Mouse (Mus musculus) heart, embryonic 14.5 days (tissue): Measurements from ENCODE around the gene Ifi27l2b. TPM values are rescaled to one million over a fixed set of nuclear protein-coding genes. Genes with fewer than 3 reads are reported as not detected.

ENCODE experiments used
- ATAC-seq: fragments of 200-750 bp; cut with Nextera tagmentation; 2 replicates; pipeline ENCODE4 v1.8.0; 2017; ENCODE audit warnings: low read depth, moderate TSS enrichment; ENCODE audit not compliant: insufficient number of reproducible peaks, insufficient read depth, low FRiP score
- H3K27ac ChIP-seq, 2 experiments: fragments of 200-500 bp in 1 of 2; fragments of 300-500 bp in 1 of 2; sonication (generic) in 1 of 2; replicated peaks in 1 of 2; 2 replicates each; pipeline ENCODE4 v1.5.1; 2012 to 2014; ENCODE audit warnings: low read depth in 2 of 2, low read length in 2 of 2, control low read depth in 1 of 2, mild to moderate bottlenecking in 1 of 2, mixed read lengths in 1 of 2; ENCODE audit not compliant: control insufficient read depth in 1 of 2, insufficient read depth in 1 of 2
- H3K27me3 ChIP-seq: fragments of 300-500 bp; sonication (generic); 2 replicates; pipeline ENCODE4 v1.6.1; 2014; ENCODE audit warnings: mild to moderate bottlenecking, low read length, control low read depth; ENCODE audit not compliant: control insufficient read depth, insufficient read depth
- H3K36me3 ChIP-seq: fragments of 300-500 bp; sonication (generic); 2 replicates; pipeline ENCODE4 v1.6.1; 2014; ENCODE audit warnings: mild to moderate bottlenecking, control low read depth, low read length, mixed read lengths; ENCODE audit not compliant: control insufficient read depth, insufficient read depth
- H3K4me1 ChIP-seq, 2 experiments: fragments of 200-500 bp in 1 of 2; fragments of 300-500 bp in 1 of 2; sonication (generic) in 1 of 2; 2 replicates each; pipeline ENCODE4 v1.6.1; 2012 to 2014; ENCODE audit warnings: low read length in 2 of 2, control low read depth in 1 of 2, mixed read lengths in 1 of 2; ENCODE audit not compliant: control insufficient read depth in 2 of 2, insufficient read depth in 2 of 2
- H3K4me2 ChIP-seq: fragments of 300-500 bp; sonication (generic); 2 replicates; pipeline ENCODE4 v1.6.1; 2014; ENCODE audit warnings: mild to moderate bottlenecking, low read length
- H3K4me3 ChIP-seq, 2 experiments: fragments of 200-500 bp in 1 of 2; fragments of 300-500 bp in 1 of 2; sonication (generic) in 1 of 2; 2 replicates each; pipeline ENCODE4 v1.5.1; 2012 to 2014; ENCODE audit warnings: low read length in 2 of 2, mild to moderate bottlenecking in 2 of 2, control low read depth in 1 of 2, low read depth in 1 of 2, moderate library complexity in 1 of 2; ENCODE audit not compliant: control insufficient read depth in 1 of 2, insufficient read depth in 1 of 2
- H3K9ac ChIP-seq: fragments of 300-500 bp; sonication (generic); 2 replicates; pipeline ENCODE4 v1.6.1; 2014; ENCODE audit warnings: mild to moderate bottlenecking, low read length
- H3K9me3 ChIP-seq: fragments of 300-500 bp; sonication (generic); 2 replicates; pipeline ENCODE4 v1.6.1; 2016; ENCODE audit warnings: low read length, control low read depth; ENCODE audit not compliant: control insufficient read depth
- WGBS: fragments of 180-500 bp; shearing (Covaris S2); extraction: QIAGEN DNeasy Blood & Tissue Kit; methylation state at CpG from one replicate; pipeline ENCODE4 v1.1.7; 2014; 5-methylcytosine and 5-hydroxymethylcytosine counted together
- polyA plus RNA-seq: library from polyadenylated mRNA; unstranded; fragments of >200 nt; fragmentation: Nextera tagmentation; extraction: Ambion mirVana; gene quantifications from 2 replicates; pipeline ENCODE4 v1.2.1, GENCODE M21; 2014

Ifi27l2b gene
- polyA plus RNA-seq, 1 experiment from 2014 or later, result 0.68 TPM

- ATAC-seq, result no peak
Measured at GRCm38 (mm10) chr12:103434861-103435260, 22.2 kb downstream of the Ifi27l2b start.

GRCm38 (mm10) chr12:103433986-103434731, 22.9 kb downstream of the Ifi27l2b start, which contains the start of gene Ifi27:
Ifi27 (plus strand) TSS chr12:103434211.
- H3K36me3 ChIP-seq, result no peaks in the 10 kb centered on the region
- H3K4me3 ChIP-seq, result peak within 1 kb of the TSS; percentile 3 to 22; a peak in 2 of 4 replicates
- peak within 1 kb of the TSS; percentile 15 to 72; a peak in 3 of 4 replicates for H3K27ac ChIP-seq
- no peaks in the 10 kb centered on the region for H3K9me3 ChIP-seq
- peak within 1 kb of the TSS; percentile 51 for H3K4me2 ChIP-seq
- H3K9ac ChIP-seq, result peak within 1 kb of the TSS; percentile 34; the same call in 1 of the 2 replicates
- WGBS, result 48% methylated on average over 8 of the region's 8 CpGs
- H3K4me1 ChIP-seq, result no peaks in the 10 kb centered on the region
- H3K27me3 ChIP-seq, result no peaks in the 10 kb centered on the region
- ATAC-seq, result peak; percentile 90

More at GRCm38 (mm10) chr12:103434861-103435260, 22.2 kb downstream of the Ifi27l2b start:
- Histone ChIP-seq H3K9me3 (no peaks in the 10 kb centered on the region), H3K4me1 (no peaks in the 10 kb centered on the region), H3K36me3 (no peaks in the 10 kb centered on the region), H3K9ac (no peak overlapping the region), H3K27ac (peak overlapping the region; percentile 15 to 72; a peak in 1 of 4 replicates), H3K4me3 (peak overlapping the region in 1 of 2 experiments; percentile 22; a peak in 1 of 4 replicates), H3K4me2 (peak overlapping the region; percentile 51), H3K27me3 (no peaks in the 10 kb centered on the region)

- H3K36me3 ChIP-seq, result no peaks in the 10 kb centered on the region
- ATAC-seq, result no peak
- H3K9ac ChIP-seq, result no peak overlapping the region
Measured at GRCm38 (mm10) chr12:103433430-103433829, 23.6 kb downstream of the Ifi27l2b start.

GRCm38 (mm10) chr12:103426710-103427109, 30.3 kb downstream of the Ifi27l2b start:
- Histone ChIP-seq H3K4me2 (no peak overlapping the region), H3K4me3 (no peak overlapping the region), H3K9me3 (no peaks in the 10 kb centered on the region), H3K27me3 (no peaks in the 10 kb centered on the region), H3K4me1 (peaks cover 6 to 20% of the 10 kb centered on the region in 2 experiments), H3K9ac (no peak overlapping the region), H3K36me3 (peaks cover 23% of the 10 kb centered on the region), H3K27ac (no peak overlapping the region)
- ATAC-seq, result no peak
- WGBS, result 90% methylated on average over 7 of the region's 7 CpGs

More at GRCm38 (mm10) chr12:103433430-103433829, 23.6 kb downstream of the Ifi27l2b start:
- Histone ChIP-seq H3K9me3 (no peaks in the 10 kb centered on the region), H3K27me3 (no peaks in the 10 kb centered on the region), H3K27ac (0 out of 4 replicates have a peak overlapping the region, but pooled peaks of 1 of the 2 experiments have one; percentile 15), H3K4me1 (no peaks in the 10 kb centered on the region), H3K4me3 (no peak overlapping the region), H3K4me2 (no peak overlapping the region)
- WGBS, result 62% methylated on average over 2 of the region's 2 CpGs

GRCm38 (mm10) chr12:103425729-103426470, 31.1 kb downstream of the Ifi27l2b start, which contains the start of gene Ddx24:
Ddx24 (minus strand) TSS chr12:103425830.
- H3K36me3 ChIP-seq, result peaks cover 24% of the 10 kb centered on the region
- H3K4me2 ChIP-seq, result peak within 1 kb of the TSS; percentile 79
- 3% methylated on average over 33 of the region's 33 CpGs for WGBS
- peak within 1 kb of the TSS in 1 of 2 experiments; percentile 65; a peak in 2 of 4 replicates for H3K27ac ChIP-seq
- H3K4me1 ChIP-seq, result peaks cover 8 to 25% of the 10 kb centered on the region in 2 experiments
- H3K4me3 ChIP-seq, result peak within 1 kb of the TSS; percentile 87 to 93
- no peaks in the 10 kb centered on the region for H3K27me3 ChIP-seq
- peak within 1 kb of the TSS; percentile 95 for H3K9ac ChIP-seq
- no peaks in the 10 kb centered on the region for H3K9me3 ChIP-seq
- ATAC-seq, result peak; percentile 99

GRCm38 (mm10) chr12:103425016-103425728, 31.9 kb downstream of the Ifi27l2b start:
- Histone ChIP-seq H3K4me1 (peaks cover 8 to 25% of the 10 kb centered on the region in 2 experiments), H3K36me3 (peaks cover 24% of the 10 kb centered on the region), H3K27me3 (no peaks in the 10 kb centered on the region), H3K9ac (peak overlapping the region; percentile 95), H3K4me3 (peak overlapping the region; percentile 87 to 93), H3K27ac (peak overlapping the region in 1 of 2 experiments; percentile 65; a peak in 2 of 4 replicates), H3K4me2 (peak overlapping the region; percentile 79), H3K9me3 (no peaks in the 10 kb centered on the region)
- ATAC-seq, result peak; percentile 10; the same call in 1 of the 2 replicates
- 7% methylated on average over 33 of the region's 33 CpGs for WGBS

GRCm38 (mm10) chr12:103408144-103408543, 48.9 kb downstream of the Ifi27l2b start:
- 91% methylated on average over 10 of the region's 10 CpGs for WGBS
- Histone ChIP-seq H3K9me3 (no peaks in the 10 kb centered on the region), H3K27me3 (no peaks in the 10 kb centered on the region), H3K9ac (no peak overlapping the region), H3K27ac (no peak overlapping the region), H3K4me1 (no peaks in the 10 kb centered on the region), H3K4me3 (no peak overlapping the region), H3K4me2 (no peak overlapping the region), H3K36me3 (peaks cover 96% of the 10 kb centered on the region)
- no peak for ATAC-seq
